Mouse (Mus musculus): Measurements from ENCODE around the gene Ppp1r14a.

DNA sequence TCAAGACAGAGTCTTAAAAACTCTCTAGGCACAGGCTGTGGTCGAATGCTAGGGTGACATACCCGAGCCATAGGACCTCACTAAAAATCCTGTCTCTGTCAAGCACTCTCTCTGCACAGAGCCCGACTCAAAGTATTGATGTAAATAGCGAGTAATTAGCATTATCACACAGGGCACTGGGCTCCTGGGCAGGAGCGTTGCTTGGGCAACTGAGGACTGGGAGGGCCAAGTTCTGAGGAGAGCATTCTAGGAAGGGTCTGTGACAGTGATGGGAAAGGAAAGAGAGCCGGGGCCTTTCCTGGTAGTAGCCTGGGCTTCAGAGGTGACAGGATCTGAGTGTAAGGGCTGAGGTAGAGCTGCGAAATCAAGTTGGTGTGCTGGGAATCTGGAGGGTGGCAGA lies 17.0 kb downstream of the Ppp1r14a start:
- TF ChIP-seq ZNF384 (IDR thresholded peaks at IDR 0.05; ENCODE audit: low read depth, low read length) (no peak), USF1 (IDR thresholded peaks at IDR 0.05; ENCODE audit: low read depth, low read length) (no peak), E2F4 (IDR thresholded peaks at IDR 0.05; ENCODE audit: borderline replicate concordance, low read depth, low read length) (no peak), MXI1 (IDR thresholded peaks at IDR 0.05; ENCODE audit: low read depth, low read length) (no peak), CTCF (IDR thresholded peaks at IDR 0.05 in 2 of 3, conservative IDR thresholded peaks at IDR 0.05 in 1 of 3; ENCODE audit: control insufficient read depth in 1 of 3, insufficient read depth in 1 of 3, low read depth in 2 of 3, low read length in 3 of 3, poor library complexity in 1 of 3, severe bottlenecking in 1 of 3) (no peak)

All from MEL (cell line).